Mouse (Mus musculus) CD4-positive, CD25-positive, alpha-beta regulatory T cell, adult 4 months (primary cell): ENCODE measurements at regions not wholly inside any gene's neighbourhood (a gene's known extent, or its start where the extent isn't known, plus 50 kb on each side); places are given as distances from the start of the nearest gene placed in this dataset.
A peak's percentile ranks its signal among the peaks of the same experiment; 100 is the strongest.

Source experiments
- ATAC-seq: one replicate; pipeline ENCODE4 v1.8.0; 2017

GRCm38 (mm10) chr1:191486766-191487165, 83.7 kb upstream of the Ppp2r5a start:
- ATAC-seq = no peak

GRCm38 (mm10) chr1:191484726-191485425, 81.8 kb upstream of the Ppp2r5a start:
- no peak for ATAC-seq

- ATAC-seq = peak; percentile 34
Observed at GRCm38 (mm10) chr1:191479906-191480379, 76.9 kb upstream of the Ppp2r5a start.

- ATAC-seq = no peak
Observed at GRCm38 (mm10) chr1:191472551-191472950, 69.5 kb upstream of the Ppp2r5a start.

- no peak for ATAC-seq
Observed at GRCm38 (mm10) chr1:191471489-191471888, 68.4 kb upstream of the Ppp2r5a start.

GRCm38 (mm10) chr1:191470190-191470985, 67.3 kb upstream of the Ppp2r5a start:
- no peak for ATAC-seq

GRCm38 (mm10) chr1:191468837-191469529, 65.9 kb upstream of the Ppp2r5a start:
- ATAC-seq = no peak

GRCm38 (mm10) chr1:191466261-191466660, 63.2 kb upstream of the Ppp2r5a start:
- no peak for ATAC-seq

GRCm38 (mm10) chr1:191465723-191466122, 62.7 kb upstream of the Ppp2r5a start:
- no peak for ATAC-seq

- no peak for ATAC-seq
Observed at GRCm38 (mm10) chr1:191465170-191465569, 62.1 kb upstream of the Ppp2r5a start.

GRCm38 (mm10) chr1:191461811-191462491, 58.9 kb upstream of the Ppp2r5a start:
- ATAC-seq = no peak

- ATAC-seq = no peak
Observed at GRCm38 (mm10) chr1:191459066-191459465, 56.0 kb upstream of the Ppp2r5a start.

- ATAC-seq = no peak
Observed at GRCm38 (mm10) chr1:191458292-191458691, 55.2 kb upstream of the Ppp2r5a start.

GRCm38 (mm10) chr1:191457103-191457502, 54.0 kb upstream of the Ppp2r5a start:
- no peak for ATAC-seq

- no peak for ATAC-seq
Observed at GRCm38 (mm10) chr1:191454604-191455003, 51.5 kb upstream of the Ppp2r5a start.

- no peak for ATAC-seq
Observed at GRCm38 (mm10) chr1:191453589-191453988, 50.5 kb upstream of the Ppp2r5a start.
